Mouse (Mus musculus) neural tube, embryonic 11.5 days (tissue): ENCODE results near the gene Trim37. TPM values are rescaled to one million over a fixed set of nuclear protein-coding genes. Genes with fewer than 3 reads are reported as not detected.
A peak's percentile ranks its signal among the peaks of the same experiment; 100 is the strongest.

ENCODE experiments used
- microRNA counts: library from miRNA; unstranded; fragments of <30 nt; microRNA quantifications from one replicate; lab custom pipeline; 2015
- microRNA-seq: library from miRNA; unstranded; fragments of <30 nt; microRNA quantifications from one replicate; pipeline ENCODE4, GENCODE M21; 2016
- polyA plus RNA-seq: library from polyadenylated mRNA; unstranded; fragments of >200 nt; fragmentation: Nextera tagmentation; extraction: Ambion mirVana; gene quantifications from 2 replicates; pipeline ENCODE4 v1.2.1, GENCODE M21; 2014

Gene Trim37
- polyA plus RNA-seq, 1 experiment from 2014 or later, result 80.3 TPM

MicroRNAs within 50 kb of the gene (microRNA counts, 519-probe panel; counts per million panel counts)
- microRNA mmu-miR-301a (lab: Ali Mortazavi, UCI), result 5,523 counts per million, percentile 93 among the panel's probes with 10 or more counts

Small RNA genes lying within 50 kb of the gene (microRNA-seq; reads per million reads assigned to microRNA genes)
- gene Mir301, result 1,298 reads per million, percentile 80 among the genes with 10 or more reads in this experiment

Other genes starting within 250 kb of the Trim37 start
- gene Ypel2, start 133.4 kb upstream of the Trim37 start, polyA plus RNA-seq, result 6.1 and 7.0 TPM in 2 replicates
- 94.1 and 102 TPM in 2 replicates for gene Gdpd1, start 53.0 kb upstream of the Trim37 start, polyA plus RNA-seq
- gene Smg8, start 40.3 kb upstream of the Trim37 start, polyA plus RNA-seq, result 30.0 and 34.4 TPM in 2 replicates
- 20.5 TPM in 2 replicates for gene Prr11, start 18.4 kb upstream of the Trim37 start, polyA plus RNA-seq
- gene Ska2, start 17.8 kb upstream of the Trim37 start, polyA plus RNA-seq, result 93.0 and 97.4 TPM in 2 replicates
- gene Ppm1e, start 231.9 kb downstream of the Trim37 start, polyA plus RNA-seq, result 13.3 and 15.5 TPM in 2 replicates